Mouse (Mus musculus): Measurements from ENCODE around the gene Maml2.

DNA sequence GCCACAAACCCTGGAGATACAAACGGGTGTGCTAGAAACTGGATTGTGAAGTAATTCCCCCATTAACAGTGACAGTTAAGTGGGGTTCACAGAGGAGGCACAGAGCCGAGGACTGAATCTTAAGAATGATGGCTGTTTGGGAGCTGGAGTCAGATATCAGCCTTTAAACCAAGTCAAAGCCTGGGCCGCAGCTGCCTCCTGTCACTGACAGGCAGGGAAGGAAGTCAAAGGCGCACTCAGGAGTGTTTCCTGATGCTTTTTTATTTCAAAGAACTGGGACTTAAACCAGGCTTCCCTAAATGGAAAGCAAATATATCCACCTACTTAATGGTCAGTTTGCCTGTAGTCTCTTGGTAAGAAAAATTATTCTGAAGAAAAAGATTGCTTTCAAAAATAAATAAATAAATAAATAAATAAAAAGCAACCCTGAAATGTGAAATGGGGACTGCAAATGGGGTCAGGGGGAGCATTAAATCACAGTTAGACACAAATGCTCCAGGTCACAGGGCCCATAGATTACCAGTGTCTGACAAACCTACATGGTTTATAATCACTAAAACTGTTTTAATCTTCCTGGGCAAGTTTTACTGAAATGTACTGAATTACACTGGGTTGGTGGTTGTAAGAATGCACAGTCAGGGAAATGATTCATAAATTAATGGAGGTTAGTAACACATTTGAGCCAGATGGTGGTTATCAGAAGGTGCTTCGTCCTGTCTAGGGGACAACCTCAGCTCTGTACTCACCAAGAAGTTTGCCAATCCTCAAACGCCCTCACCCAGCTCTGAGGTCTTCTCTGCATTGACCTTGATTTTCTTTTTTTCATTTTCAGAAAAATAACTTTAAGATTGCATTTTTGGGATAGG lies 209.4 kb downstream of the Maml2 start:
- TF ChIP-seq CTCF (conservative IDR thresholded peaks at IDR 0.05; ENCODE audit: low read length) (no peak), NANOG (IDR thresholded peaks at IDR 0.05; ENCODE audit: borderline replicate concordance, low read length) (no peak), POU5F1 (IDR thresholded peaks at IDR 0.05; ENCODE audit: borderline replicate concordance, low read length) (no peak)

All from E14TG2a.4 (cell line).